Mouse (Mus musculus) layer of hippocampus, postnatal 36 days (tissue): ENCODE results near the gene B3galt6. TPM values are rescaled to one million over a fixed set of nuclear protein-coding genes. Genes with fewer than 3 reads are reported as not detected.

Source experiments
- DNase-seq, 2 experiments: peaks; one replicate each; pipeline ENCODE4 v3.0.0; 2022
- total RNA-seq, 2 experiments: library from RNA; stranded (reverse); gene quantifications; 2 replicates each; pipeline ENCODE4 v1.2.3; 2021

The B3galt6 gene
- total RNA-seq, 2 experiments from 2014 or later, result 9.7 to 10.6 TPM

DNA sequence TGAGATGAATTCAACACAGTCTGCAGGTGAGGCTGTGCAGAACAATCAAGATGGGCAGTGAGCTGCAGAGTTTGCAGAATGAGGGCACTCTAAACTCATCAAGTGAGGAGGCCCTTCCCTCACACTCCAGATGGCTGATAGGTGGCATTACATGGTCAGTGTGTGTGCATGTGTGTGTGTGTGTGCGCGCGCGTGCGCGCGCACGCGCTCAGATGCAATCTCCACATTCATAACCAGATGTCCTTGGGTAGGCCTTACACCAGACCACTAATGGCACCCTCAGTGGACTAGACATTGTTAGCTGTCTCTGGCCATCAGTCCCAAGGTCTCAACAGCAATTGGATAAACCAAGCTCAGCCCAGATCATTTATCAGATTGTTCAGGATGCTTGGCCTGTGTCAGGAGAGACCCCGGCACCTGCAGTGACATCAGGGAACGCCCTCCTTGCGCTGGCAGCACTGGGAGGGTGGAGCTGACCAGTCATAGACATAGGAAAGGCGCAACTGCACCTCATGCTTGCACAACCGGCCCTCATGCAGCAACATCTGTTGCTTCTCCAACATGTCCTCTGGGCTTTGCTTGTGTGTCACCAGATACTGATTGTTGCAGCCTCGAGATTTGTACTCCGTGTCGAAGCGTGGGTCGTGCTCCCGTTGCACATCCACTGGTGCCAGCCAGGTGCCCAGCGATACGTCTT lies 1.1 kb downstream of the B3galt6 start:
- peak in 1 of 2 experiments; percentile 10 for DNase-seq

DNA sequence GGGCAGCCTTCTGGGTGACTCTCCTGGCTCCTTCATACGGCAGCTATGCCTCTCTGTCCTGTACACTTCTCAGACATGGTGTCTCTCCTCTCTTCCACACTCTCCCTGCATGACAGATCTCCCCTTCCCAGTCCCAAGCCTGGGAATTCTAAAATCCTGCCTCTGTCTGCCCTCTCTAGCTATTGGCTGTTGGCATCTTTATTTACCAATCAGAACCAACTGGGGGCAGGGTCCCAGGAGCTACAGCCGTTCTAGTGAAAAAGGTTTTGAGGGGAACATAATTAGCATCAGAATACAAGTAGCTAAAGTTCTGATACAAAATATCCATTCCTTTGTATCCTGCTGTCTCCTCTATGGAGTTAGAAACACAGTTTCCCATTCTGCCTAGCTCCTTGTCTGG lies 8.7 kb downstream of the B3galt6 start:
- DNase-seq, result no peak

DNA sequence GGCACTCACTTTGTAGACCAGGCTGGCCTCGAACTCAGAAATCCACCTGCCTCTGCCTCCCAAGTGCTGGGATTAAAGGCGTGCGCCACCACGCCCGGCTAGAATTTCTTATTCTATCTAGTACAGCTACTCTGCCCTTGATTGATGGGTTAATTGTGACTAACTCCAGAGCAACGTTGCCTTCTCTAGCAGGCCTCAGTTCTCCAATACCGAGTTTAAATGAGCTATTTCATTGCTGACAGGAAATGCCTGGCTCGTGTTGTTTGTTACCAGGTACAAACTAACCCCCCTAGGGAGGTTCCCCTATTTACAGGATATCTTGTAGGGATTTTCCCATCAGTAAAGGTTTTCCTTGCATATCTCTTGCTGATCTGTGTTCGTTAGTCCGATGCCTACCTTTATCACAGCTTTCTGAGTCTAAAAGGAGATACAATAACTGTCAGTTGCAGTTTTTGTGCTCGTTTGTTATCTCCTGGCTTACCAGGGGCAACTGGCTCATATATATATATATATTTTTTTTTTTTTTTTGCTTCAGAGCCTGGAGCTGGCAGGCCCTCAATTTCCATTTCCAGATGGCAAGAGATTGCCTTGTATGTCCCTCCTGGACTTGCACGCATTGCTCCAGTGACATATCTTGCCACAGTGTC lies 10.9 kb downstream of the B3galt6 start:
- DNase-seq, result no peak

DNA sequence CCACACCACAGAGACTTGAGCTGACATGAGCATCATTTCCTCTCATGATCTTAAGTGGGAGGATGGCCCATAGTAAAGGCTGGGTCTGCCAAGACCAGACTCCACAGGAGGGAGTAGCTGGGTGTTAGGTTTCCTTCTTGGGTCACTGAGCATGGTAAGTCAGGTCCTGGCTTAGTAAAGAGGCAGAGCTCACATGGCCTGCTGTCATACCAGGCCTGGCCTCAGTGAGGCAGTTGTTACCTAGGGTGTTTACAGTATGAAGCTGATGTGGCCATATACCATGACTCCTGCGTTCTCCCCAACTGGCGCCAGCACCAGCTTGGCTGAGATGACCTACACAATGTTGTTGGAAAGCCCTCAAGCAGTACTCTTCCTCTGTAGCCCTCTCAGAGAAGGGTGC lies 19.2 kb downstream of the B3galt6 start:
- no peak for DNase-seq

DNA sequence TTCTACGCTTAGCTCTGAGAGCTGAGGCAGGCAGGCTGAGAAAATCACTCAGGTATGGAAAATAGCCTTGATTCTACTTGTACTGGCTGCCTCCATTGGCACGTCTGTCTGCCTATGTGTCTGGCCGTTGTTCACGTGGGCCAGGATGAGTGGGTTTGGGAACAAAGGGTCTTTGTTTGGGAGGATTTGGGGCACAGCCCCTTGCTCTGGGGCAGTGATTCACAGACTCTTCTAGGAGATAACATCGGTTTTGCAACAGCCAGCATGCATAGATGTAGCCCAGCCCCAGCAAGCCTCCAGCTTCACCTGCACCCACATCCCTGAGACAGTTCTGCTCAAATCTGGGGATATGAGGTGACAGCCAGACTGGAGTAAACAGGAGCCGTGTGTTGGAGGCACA lies 19.8 kb downstream of the B3galt6 start:
- DNase-seq, result no peak

DNA sequence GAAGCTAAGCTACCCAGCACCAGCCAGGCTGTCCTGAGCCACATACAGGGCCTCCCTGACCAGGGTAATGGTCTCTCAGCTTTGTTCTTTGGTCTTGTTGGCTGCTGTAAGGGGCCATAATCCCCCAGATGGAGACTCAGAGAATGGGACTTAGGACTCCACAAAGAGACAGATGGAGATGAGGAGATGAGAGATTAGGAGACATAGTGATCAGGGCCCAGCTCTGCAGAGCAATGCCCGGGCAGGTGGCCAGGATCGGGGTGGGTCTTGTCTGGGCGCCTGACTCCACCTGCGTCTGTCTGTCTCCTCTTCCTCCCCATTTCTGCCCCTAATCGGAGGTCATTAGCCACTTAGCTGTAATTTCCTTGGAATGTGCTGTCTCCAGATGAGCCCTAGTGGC lies 22.2 kb downstream of the B3galt6 start:
- no peak for DNase-seq

DNA sequence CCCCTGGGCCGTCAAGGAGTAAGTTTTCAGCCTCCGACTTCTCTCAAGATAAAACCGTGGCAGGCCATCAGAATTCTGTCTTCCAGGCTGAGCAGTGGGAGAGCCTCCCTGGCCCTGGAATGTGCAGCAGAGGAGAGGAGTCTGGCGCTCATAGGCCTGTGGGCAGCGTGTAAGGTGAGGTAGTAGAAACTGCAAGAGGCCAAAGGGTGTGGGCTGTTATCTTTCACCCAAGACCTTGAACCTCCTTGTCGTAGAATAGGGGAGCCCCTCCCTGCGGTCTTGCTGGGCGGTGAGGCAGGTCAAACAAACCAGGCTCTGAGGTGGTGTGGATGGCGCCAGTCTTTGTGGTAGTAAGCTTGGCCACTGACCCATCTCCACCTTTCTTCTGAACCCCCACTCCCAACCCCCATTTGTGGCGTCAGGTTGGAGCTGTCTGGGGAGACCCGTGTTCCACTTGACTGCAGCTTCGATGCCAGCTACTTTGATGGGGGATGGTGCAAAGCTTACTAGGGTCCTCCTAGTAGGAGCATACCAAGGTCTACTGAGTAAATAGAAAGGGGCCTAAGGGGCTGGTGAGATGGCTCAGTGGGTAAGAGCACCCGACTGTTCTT lies 23.3 kb downstream of the B3galt6 start:
- DNase-seq, result no peak

DNA sequence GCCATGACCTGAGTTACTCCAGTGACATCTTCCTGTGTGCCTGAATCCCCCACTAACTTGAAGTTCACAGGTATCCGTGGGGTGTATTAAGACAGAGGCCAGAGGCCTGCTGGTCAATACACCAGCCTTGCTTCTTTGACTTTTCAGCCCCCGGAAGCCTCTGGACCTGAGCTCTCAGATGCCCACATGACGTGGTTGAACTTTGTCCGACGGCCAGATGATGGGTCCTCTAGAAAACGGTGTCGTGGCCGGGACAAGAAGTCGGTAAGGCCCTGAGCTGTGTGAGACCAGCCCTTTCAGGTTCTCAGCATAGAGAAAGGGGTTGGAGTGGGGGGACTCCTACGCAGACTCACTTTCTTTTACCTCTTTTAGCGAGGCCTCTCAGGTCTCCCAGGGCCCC lies 28.1 kb downstream of the B3galt6 start:
- no peak for DNase-seq

DNA sequence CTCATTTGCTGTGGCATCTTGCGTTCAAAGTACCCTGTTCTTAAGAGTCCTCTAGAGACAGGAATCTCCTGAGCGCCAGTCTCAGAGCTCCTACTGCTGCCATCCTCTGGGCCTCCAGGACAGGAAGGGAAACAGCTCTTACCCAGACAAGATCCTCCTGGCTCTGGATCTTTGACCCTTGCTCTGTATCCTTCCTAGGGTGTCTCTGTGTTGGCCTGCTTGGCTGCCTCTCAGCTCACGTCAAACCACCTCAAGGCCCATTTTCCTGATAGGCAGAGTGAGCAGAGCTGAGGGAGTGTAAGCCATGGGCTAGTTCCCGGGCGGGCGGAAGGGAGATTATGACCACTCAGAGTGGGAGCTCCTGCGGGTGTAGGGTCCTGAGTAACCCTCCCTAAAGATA lies 29.3 kb downstream of the B3galt6 start:
- no peak for DNase-seq

DNA sequence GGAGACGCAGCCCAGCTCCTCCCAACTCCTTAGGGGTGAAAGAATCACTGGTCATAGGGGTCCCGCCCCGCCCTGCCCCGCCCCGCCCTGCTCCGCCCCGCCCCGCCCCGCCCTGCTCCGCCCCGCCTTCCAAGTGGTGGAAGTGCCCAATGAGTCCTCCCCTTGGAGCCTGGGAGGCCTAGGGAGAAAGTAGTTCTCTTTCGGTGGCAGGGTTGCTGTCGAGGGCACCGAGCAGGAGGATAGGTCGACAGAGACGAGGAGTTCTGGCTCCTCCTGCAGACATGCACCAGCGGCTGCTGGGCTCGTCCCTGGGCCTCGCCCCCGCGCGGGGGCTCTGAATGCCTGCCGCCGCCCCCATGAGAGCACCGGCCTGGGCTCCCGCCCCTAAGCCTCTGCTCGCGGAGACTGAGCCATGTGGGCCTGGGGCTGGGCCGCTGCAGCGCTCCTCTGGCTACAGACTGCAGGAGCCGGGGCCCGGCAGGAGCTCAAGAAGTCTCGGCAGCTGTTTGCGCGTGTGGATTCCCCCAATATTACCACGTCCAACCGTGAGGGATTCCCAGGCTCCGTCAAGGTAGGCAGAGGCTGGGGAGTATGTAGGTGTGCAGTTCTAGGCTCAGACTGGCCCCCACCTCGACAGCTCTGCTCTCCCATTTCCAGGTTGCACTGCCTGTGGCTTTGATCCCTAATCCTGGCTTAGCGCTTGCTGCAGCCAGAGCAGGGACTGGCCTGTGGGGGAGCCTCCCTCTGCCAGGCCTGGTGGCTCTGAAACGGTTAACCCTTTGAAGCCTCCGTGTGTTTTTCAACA lies 30.1 kb downstream of the B3galt6 start, which contains the start of gene C1qtnf12:
C1qtnf12 (plus strand) TSS at position 152 of the 805 bp plus-strand sequence.
- DNase-seq, result peak in 1 of 2 experiments; percentile 38

DNA sequence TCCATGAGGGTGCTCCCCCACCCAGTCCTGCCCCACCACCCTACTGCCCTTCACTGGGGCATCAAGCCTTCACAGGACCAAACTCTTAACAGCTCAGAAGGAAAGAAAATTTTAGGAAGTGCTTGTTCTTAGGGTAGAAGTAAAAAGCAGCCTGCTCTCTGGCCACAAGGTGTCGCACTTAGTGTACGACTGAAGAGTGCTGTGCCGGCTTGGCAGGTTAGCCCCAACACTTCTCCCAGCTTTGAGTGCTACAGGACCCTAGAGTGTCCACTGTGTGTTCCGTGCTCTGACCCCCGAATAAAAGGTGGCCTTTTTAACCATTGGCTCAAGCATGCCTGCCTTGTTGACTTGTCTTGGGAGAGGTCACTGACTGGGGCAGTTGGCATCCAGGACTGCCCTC lies 33.2 kb downstream of the B3galt6 start:
- DNase-seq, result peak; percentile 59 to 61

DNA sequence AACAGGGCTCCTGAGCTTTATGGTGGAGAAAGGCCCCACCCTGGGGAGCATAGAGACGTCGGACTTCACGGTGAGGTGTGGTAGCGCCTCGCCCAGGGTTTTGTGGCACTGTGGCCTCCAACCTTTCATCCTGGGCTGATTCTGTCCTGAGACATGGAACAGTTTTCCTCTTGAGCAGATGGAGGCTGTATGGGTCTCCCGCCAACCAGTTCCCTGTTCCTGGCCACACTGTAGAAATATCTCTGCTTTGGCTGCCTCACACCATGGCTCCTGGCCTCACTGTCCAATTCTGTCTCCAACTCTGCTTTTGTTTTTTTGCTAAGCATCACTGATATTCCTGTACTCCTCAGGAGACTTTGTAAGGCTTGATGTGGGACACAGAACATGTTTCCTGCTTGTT lies 37.0 kb downstream of the B3galt6 start:
- no peak for DNase-seq

DNA sequence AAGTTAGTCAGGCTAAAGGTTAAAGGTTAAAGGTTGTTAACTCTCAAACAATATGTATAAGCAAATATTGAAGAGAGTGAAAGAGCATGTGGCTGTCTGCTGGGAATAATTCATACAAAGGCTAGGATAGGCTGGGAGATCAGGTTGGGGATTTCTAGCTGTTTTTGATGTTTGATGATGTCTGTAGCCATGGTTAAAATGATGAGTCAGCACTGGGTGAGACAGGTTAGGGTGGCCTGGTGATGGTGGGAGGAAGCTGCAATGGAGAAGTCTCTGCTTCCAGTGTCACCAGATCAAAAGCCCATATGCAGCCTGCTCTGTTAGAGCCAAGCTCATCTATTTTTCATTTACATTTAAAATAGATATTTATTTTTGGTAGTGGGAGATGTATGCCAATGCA lies 45.4 kb downstream of the B3galt6 start:
- DNase-seq, result no peak

DNA sequence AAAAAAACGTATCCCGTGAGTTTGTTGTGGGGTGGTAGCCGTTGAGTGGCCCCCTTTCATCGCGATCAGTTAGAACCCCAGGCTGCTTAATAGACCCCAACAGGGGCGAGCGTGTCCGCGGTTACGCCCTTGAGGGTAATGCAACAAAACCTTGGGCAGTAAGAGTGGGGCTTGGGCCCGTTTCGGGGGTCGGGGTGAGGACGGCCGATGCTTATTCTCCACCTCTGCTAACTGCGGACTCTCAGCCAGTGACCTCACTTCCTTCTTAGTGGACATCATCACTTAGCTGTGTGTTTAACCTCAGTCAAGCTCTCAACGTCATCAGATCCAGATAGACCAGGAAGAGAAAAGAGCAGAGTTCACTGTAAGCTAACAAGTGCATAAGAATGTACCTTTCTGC lies 48.2 kb downstream of the B3galt6 start:
- no peak for DNase-seq

DNA sequence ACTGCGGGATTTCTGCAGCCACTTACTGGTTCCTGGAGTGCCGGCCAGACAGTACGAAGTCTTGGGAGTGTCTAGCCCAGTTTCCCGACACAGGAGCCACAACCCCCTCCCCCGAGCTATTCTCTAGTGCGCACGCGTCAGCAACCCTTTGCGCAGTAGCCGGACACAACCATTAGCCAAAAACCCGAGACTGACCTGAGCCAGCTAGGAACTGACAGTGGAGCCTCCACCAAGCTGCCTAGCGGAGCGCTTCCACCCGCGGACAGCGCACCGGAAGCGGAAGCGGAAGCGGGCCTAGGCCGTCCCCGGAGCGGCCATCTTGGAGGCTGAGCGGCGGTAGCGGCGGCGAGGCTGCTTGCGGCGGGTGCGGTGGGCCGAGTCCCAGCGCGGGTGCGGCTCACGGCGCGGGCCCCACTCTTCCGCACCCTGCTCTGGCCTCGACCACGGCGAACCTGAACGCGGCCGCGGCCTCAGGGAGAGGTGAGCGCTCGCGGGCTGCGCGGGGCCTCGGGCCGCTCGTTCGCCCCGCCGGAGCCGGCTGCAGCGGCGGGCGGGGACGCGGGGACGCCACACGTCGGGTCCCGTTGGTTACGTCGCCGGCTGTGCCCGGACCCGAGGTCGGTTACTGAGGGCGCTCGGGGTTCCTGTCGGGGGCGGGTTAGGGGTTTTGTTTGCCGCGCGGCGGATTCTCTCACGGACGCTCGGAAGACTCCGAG lies 48.8 kb downstream of the B3galt6 start, which contains the start of gene Ube2j2:
Ube2j2 (plus strand) TSS at position 298 of the 716 bp plus-strand sequence.
- DNase-seq, result peak; percentile 98

DNA sequence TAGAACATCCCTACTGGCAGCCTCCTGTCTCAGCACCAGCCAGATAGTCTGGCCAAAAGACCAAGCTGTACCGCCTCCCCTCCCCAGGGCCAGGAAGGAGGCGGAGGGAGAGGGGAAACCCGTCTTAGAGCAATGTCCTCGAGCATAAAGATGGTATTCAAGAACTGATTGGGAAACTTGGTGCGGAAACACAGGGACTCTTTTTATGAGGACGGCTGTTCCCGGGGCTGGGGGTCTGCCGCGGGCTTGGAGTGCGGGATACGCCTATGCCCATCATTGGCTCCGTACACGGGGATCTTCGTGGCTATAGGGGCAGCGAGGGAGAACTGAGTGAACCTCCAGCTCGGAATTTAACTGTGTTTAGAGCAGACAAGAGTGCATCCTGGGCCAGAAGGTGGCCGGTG lies 49.4 kb downstream of the B3galt6 start:
- DNase-seq, result peak; percentile 45 to 58

Other genes with a start within 250 kb of the B3galt6 start
- 10 to 100 TPM; 51.8 to 54.0 TPM for gene Atad3a, start 231.6 kb downstream of the B3galt6 start, total RNA-seq
- gene Vwa1, start 218.0 kb downstream of the B3galt6 start, total RNA-seq, result 10 to 100 TPM; 10.5 to 11.3 TPM
- gene Tmem88b, start 206.8 kb downstream of the B3galt6 start, total RNA-seq, result 10 to 100 TPM; 29.6 to 31.8 TPM
- gene Ankrd65, start 202.2 kb downstream of the B3galt6 start, total RNA-seq, result not detected
- 10 to 100 TPM; 83.0 to 87.4 TPM for gene Mrpl20, start 189.8 kb downstream of the B3galt6 start, total RNA-seq
- 100 to 1,000 TPM in 1 of 2 experiments, 10 to 100 TPM in 1; 87.0 to 106 TPM for gene Ccnl2, start 180.2 kb downstream of the B3galt6 start, total RNA-seq
- gene Aurkaip1, start 161.4 kb downstream of the B3galt6 start, total RNA-seq, result 10 to 100 TPM; 88.4 to 98.2 TPM
- 1 to 10 TPM; 5.6 to 8.1 TPM for gene Mxra8, start 153.0 kb downstream of the B3galt6 start, total RNA-seq
- 10 to 100 TPM; 75.6 to 76.6 TPM for gene Dvl1, start 145.2 kb downstream of the B3galt6 start, total RNA-seq
- gene Tas1r3, start 129.3 kb downstream of the B3galt6 start, total RNA-seq, result under 1 TPM; 0.15 to 0.48 TPM
- 10 to 100 TPM; 24.5 to 24.9 TPM for gene Cptp, start 123.2 kb downstream of the B3galt6 start, total RNA-seq
- 10 to 100 TPM; 35.7 to 36.9 TPM for gene Ints11, start 123.1 kb downstream of the B3galt6 start, total RNA-seq
- 10 to 100 TPM; 56.8 to 59.9 TPM for gene Pusl1, start 100.9 kb downstream of the B3galt6 start, total RNA-seq
- 100 to 1,000 TPM; 109 to 128 TPM for gene Acap3, start 100.8 kb downstream of the B3galt6 start, total RNA-seq
- 10 to 100 TPM; 66.2 to 74.1 TPM for gene Ube2j2, start 48.8 kb downstream of the B3galt6 start, total RNA-seq
- 10 to 100 TPM; 12.7 to 18.6 TPM for gene C1qtnf12, start 30.3 kb downstream of the B3galt6 start, total RNA-seq
- gene Sdf4, start 223 bp upstream of the B3galt6 start, total RNA-seq, result 100 to 1,000 TPM; 178 to 190 TPM
- 1 to 10 TPM; 2.3 to 2.5 TPM for gene Tnfrsf4, start 21.2 kb upstream of the B3galt6 start, total RNA-seq
- gene Tnfrsf18, start 33.5 kb upstream of the B3galt6 start, total RNA-seq, result not detected
- under 1 TPM in 1 of 2 experiments, not detected in 1; 0.20 TPM for gene Ttll10, start 66.8 kb upstream of the B3galt6 start, total RNA-seq
- 10 to 100 TPM; 31.5 to 32.1 TPM for gene 9430015G10Rik, start 117.3 kb upstream of the B3galt6 start, total RNA-seq
- gene Rnf223, start 137.9 kb upstream of the B3galt6 start, total RNA-seq, result 1 to 10 TPM; 1.0 to 1.3 TPM
- gene Agrn, start 204.8 kb upstream of the B3galt6 start, total RNA-seq, result 100 to 1,000 TPM; 142 to 154 TPM
- gene Isg15, start 208.2 kb upstream of the B3galt6 start, total RNA-seq, result 1 to 10 TPM in 1 of 2 experiments, not detected in 1; 1.9 TPM
- 1 to 10 TPM; 5.5 to 6.6 TPM for gene AW011738, start 210.7 kb upstream of the B3galt6 start, total RNA-seq
- gene Perm1, start 223.2 kb upstream of the B3galt6 start, total RNA-seq, result under 1 TPM; 0.28 to 0.37 TPM
- 10 to 100 TPM; 43.1 to 44.9 TPM for gene Plekhn1, start 242.2 kb upstream of the B3galt6 start, total RNA-seq
- 10 to 100 TPM; 65.7 to 71.6 TPM for gene Noc2l, start 243.4 kb upstream of the B3galt6 start, total RNA-seq